Mouse (Mus musculus) kidney, embryonic 16.5 days (tissue): ENCODE measurements at regions not wholly inside any gene's neighbourhood (a gene's known extent, or its start where the extent isn't known, plus 50 kb on each side); places are given as distances from the start of the nearest gene placed in this dataset.
A peak's percentile ranks its signal among the peaks of the same experiment; 100 is the strongest.

Experiments
- ATAC-seq: fragments of 200-750 bp; cut with Nextera tagmentation; 2 replicates; pipeline ENCODE4 v1.8.0; 2017; ENCODE audit warnings: moderate TSS enrichment; ENCODE audit not compliant: low FRiP score, low TSS enrichment
- H3K27ac ChIP-seq: fragments of 300-500 bp; sonication (generic); 2 replicates; pipeline ENCODE4 v1.5.1; 2014; ENCODE audit warnings: low read length
- H3K27me3 ChIP-seq: fragments of 300-500 bp; sonication (generic); 2 replicates; pipeline ENCODE4 v1.6.1; 2014; ENCODE audit warnings: low read length, control low read depth, mixed read lengths; ENCODE audit not compliant: insufficient read depth
- H3K36me3 ChIP-seq: fragments of 300-500 bp; sonication (generic); 2 replicates; pipeline ENCODE4 v1.6.1; 2014; ENCODE audit warnings: low read length, control low read depth, mixed read lengths; ENCODE audit not compliant: insufficient read depth
- H3K4me1 ChIP-seq: fragments of 300-500 bp; sonication (generic); 2 replicates; pipeline ENCODE4 v1.6.1; 2014; ENCODE audit warnings: low read length, control low read depth, mixed read lengths; ENCODE audit not compliant: insufficient read depth
- H3K4me2 ChIP-seq: fragments of 300-500 bp; sonication (generic); replicated peaks from 2 replicates; pipeline ENCODE4 v1.6.1; 2014; ENCODE audit warnings: low read depth, low read length
- H3K4me3 ChIP-seq: fragments of 300-500 bp; sonication (generic); 2 replicates; pipeline ENCODE4 v1.5.1; 2014; ENCODE audit warnings: mild to moderate bottlenecking, low read length
- H3K9ac ChIP-seq: fragments of 300-500 bp; sonication (generic); replicated peaks from 2 replicates; pipeline ENCODE4 v1.6.1; 2014; ENCODE audit warnings: low read length
- H3K9me3 ChIP-seq: fragments of 300-500 bp; sonication (generic); 2 replicates; pipeline ENCODE4 v1.6.1; 2016; ENCODE audit warnings: low read length, control low read depth
- WGBS: fragments of 180-500 bp; shearing (Covaris S2); extraction: QIAGEN DNeasy Blood & Tissue Kit; methylation state at CpG from one replicate; pipeline ENCODE4 v1.1.7; 2014; 5-methylcytosine and 5-hydroxymethylcytosine counted together

DNA sequence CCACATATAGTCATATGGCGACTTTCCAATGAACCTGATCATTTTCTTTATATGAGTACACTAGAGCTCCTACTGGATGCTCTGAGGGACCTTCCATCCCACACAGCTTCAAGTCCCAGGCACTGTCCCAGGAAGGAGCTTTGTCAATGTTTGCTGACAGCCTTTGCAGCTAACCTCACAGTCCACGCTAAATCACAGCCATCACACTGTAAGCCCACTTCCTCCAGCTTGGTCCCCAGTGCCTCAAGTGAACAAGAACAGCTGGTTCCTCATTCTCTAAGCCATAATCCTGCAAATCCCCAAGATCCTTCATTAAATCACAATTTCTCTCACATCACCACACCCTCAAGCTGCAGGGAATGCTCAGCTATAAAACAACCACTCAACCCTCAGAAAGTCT, 222.6 kb downstream of the Clic5 start:
- Histone ChIP-seq H3K9me3 (peaks cover 2% of the 10 kb centered on the region; the same call in 1 of the 2 replicates), H3K36me3 (no peaks in the 10 kb centered on the region), H3K27me3 (no peaks in the 10 kb centered on the region), H3K4me1 (no peaks in the 10 kb centered on the region), H3K4me2 (no peak overlapping the region), H3K9ac (no peak overlapping the region), H3K27ac (no peak overlapping the region), H3K4me3 (no peak overlapping the region)
- no peak for ATAC-seq
- 77% methylated on average over 2 of the region's 2 CpGs for WGBS

DNA sequence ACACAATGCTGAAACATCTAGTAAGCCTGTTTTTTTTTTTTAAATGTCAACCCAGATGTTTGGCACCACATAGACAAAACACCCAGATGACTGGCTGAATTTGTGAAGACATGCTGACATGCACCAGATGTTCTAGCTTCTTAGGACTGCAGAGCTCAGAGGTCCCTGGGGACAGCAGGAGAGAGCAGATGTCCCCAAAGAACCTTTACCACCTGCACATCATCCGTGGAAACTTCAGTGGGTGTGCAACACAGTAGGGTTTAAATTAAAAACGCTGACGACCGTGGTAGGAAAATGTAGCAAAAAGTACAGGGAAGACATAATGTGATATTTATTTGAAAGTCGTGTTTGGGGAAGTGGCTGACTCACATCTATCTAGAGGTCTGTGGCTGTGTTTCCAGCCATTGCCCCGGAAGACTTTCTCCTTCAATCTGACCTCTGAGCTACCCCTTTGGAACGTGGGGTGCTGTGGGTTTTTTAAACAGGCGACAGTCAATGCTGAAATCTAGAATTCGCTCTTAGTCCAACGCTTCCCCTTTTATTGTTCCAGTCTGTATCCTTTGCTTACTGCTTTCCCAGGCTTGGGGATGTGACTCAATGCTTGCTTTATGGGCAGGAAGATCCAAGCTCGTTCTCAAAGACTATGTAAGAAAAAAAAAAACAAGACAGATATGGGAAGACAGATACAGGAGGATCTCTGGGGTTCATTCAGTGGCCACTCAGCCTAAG, 230.5 kb downstream of the Clic5 start:
- Histone ChIP-seq H3K9ac (no peak overlapping the region), H3K4me2 (no peak overlapping the region), H3K27me3 (no peaks in the 10 kb centered on the region), H3K27ac (no peak overlapping the region), H3K9me3 (peaks cover 6% of the 10 kb centered on the region; the same call in 1 of the 2 replicates), H3K4me3 (no peak overlapping the region), H3K36me3 (no peaks in the 10 kb centered on the region), H3K4me1 (no peaks in the 10 kb centered on the region)
- no peak for ATAC-seq
- 59% methylated on average over 11 of the region's 11 CpGs for WGBS

DNA sequence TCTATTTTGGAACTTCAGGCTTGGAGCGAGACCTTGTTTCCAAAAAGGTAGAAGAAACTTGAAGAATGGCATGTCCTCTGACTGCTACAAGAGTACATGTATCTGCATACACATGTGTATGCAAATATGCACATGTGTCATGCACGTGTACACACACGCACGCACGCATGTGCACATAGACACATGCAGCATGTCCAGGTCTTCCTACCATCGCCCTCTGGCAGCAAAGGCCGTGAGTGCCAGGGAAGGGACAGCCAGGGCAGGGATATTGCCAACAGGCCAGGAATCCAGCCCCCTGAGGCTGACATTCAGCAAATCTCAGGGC, 231.0 kb downstream of the Clic5 start:
- H3K36me3 ChIP-seq, result no peaks in the 10 kb centered on the region
- no peaks in the 10 kb centered on the region for H3K4me1 ChIP-seq
- H3K4me3 ChIP-seq, result no peak overlapping the region
- no peak for ATAC-seq
- H3K27ac ChIP-seq, result no peak overlapping the region
- H3K9me3 ChIP-seq, result peaks cover 6% of the 10 kb centered on the region; the same call in 1 of the 2 replicates
- no peak overlapping the region for H3K4me2 ChIP-seq
- H3K27me3 ChIP-seq, result no peaks in the 10 kb centered on the region
- H3K9ac ChIP-seq, result no peak overlapping the region
- WGBS, result 90% methylated on average over 7 of the region's 7 CpGs

DNA sequence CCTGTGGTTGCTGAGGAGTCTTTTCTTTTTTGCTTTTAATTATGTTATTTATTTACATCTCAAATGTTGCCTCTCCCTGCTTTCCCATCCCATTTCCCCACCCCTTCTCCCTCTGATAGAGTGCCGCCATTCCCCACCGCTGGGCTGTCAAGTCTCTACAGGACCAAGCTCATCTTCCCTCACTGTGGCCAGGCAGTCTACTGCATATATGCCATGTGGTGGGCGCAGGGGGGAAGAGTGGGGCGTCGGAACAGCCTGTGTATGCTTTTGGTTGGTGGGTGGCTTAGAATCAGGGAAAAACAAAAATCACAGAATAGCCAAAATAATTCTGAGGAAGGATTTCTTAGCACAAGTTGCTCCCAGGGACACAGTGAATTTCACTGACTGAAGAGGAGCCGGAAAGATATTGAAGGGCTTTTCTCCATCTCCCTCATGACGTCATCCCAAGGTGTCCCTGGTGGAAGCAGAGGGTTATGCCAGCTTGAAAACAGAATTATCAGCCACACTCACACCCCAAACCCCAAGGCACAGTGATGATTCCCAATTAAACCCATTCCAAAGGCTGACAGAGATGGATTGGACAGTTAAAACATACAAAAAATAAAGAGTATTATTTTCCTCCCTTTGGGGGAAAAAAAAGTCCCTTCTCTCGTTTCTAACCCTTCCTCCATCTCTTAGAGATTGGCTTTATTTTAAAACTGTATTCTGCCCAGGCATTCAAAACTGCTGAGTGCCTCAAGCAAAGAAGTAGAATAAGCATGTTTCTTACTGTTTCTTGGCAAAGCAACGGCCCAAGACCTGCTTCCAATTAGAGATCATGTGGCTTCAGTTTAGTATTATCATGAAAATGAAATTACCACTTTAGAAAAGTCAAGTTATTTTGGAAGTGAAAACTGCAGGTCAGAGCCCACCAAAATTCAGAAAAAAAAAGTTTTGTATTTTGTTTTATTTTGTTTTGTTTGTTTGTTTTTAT, 232.0 kb downstream of the Clic5 start:
- Histone ChIP-seq H3K27ac (no peak overlapping the region), H3K4me1 (no peaks in the 10 kb centered on the region), H3K36me3 (no peaks in the 10 kb centered on the region), H3K9me3 (peaks cover 6% of the 10 kb centered on the region; the same call in 1 of the 2 replicates), H3K9ac (no peak overlapping the region), H3K27me3 (no peaks in the 10 kb centered on the region), H3K4me3 (no peak overlapping the region), H3K4me2 (no peak overlapping the region)
- WGBS, result 77% methylated on average over 9 of the region's 9 CpGs
- no peak for ATAC-seq

DNA sequence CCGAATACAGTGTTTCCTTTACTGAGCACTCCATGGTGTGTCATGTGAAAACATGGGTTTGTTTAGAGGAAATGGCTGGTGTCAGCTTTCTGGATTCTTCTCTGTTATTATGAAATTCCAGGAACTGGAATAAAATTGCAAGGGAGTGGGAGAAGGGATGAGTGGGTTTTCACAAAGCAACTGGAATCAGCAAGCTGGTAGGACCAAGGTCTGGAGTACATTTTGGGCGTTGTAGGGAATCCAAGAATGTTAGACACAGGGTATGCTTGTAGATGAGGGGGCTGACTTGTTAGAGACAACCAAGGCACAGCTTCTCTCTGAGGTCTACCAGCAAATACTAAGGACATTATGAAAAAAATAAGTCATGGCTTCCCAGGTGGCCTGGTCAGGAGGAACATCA, 233.8 kb downstream of the Clic5 start:
- H3K36me3 ChIP-seq, result no peaks in the 10 kb centered on the region
- H3K9ac ChIP-seq, result no peak overlapping the region
- WGBS, result 72% methylated on average over 2 of the region's 2 CpGs
- no peak overlapping the region for H3K4me2 ChIP-seq
- H3K4me3 ChIP-seq, result no peak overlapping the region
- no peaks in the 10 kb centered on the region for H3K4me1 ChIP-seq
- H3K27ac ChIP-seq, result no peak overlapping the region
- H3K9me3 ChIP-seq, result no peaks in the 10 kb centered on the region
- H3K27me3 ChIP-seq, result no peaks in the 10 kb centered on the region
- no peak for ATAC-seq

DNA sequence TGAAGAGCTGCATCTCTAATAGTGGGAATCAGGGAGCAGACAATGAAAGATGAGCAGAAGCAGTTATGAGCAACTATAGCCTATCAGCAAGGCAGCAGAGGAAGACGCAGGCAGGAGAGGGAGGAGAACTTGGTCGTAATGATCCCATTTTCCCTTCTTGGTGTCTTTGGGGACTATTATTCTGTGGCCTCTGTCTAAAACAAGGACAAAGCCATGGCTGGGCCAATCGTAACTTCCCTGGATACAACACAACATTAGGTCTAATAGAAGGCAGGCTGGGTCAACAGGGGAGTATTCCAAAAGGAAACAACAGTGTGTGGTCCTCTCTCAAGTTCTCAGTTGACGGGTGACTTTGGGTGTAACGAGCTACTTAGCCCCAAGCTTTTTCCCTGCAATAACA, 234.5 kb downstream of the Clic5 start:
- Histone ChIP-seq H3K9me3 (no peaks in the 10 kb centered on the region), H3K36me3 (no peaks in the 10 kb centered on the region), H3K27ac (no peak overlapping the region), H3K4me2 (no peak overlapping the region), H3K4me1 (no peaks in the 10 kb centered on the region), H3K4me3 (no peak overlapping the region), H3K9ac (no peak overlapping the region), H3K27me3 (no peaks in the 10 kb centered on the region)
- 63% methylated on average over 5 of the region's 5 CpGs for WGBS
- ATAC-seq, result no peak

DNA sequence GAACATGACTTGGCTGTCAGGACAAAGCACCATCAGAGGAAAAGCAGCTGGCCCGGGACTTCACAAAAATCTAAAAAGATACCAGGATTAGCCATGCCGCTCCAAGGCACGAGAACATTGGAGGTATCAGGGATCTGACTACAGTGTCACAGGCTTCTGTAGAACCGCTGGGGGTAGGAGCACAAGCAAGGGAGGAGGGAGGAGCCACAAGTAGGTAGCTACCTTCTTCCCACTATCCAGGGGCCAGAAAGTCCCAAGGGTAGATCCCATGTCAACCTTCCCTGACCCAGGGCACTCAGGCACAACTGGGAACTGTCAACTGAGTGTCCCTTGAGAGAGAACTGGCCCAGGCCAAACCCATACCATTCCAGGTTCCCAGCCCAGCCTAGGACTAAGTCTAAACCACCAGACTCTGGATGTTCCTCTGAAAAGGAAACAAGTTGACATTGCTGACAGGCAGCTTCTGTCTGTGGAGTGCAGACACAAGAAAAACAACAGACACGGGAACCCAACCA, 235.1 kb downstream of the Clic5 start:
- Histone ChIP-seq H3K9me3 (no peaks in the 10 kb centered on the region), H3K36me3 (no peaks in the 10 kb centered on the region), H3K27me3 (no peaks in the 10 kb centered on the region), H3K4me2 (no peak overlapping the region), H3K9ac (no peak overlapping the region), H3K4me1 (no peaks in the 10 kb centered on the region), H3K4me3 (no peak overlapping the region), H3K27ac (no peak overlapping the region)
- no peak for ATAC-seq
- WGBS, result 78% methylated on average over 5 of the region's 5 CpGs

DNA sequence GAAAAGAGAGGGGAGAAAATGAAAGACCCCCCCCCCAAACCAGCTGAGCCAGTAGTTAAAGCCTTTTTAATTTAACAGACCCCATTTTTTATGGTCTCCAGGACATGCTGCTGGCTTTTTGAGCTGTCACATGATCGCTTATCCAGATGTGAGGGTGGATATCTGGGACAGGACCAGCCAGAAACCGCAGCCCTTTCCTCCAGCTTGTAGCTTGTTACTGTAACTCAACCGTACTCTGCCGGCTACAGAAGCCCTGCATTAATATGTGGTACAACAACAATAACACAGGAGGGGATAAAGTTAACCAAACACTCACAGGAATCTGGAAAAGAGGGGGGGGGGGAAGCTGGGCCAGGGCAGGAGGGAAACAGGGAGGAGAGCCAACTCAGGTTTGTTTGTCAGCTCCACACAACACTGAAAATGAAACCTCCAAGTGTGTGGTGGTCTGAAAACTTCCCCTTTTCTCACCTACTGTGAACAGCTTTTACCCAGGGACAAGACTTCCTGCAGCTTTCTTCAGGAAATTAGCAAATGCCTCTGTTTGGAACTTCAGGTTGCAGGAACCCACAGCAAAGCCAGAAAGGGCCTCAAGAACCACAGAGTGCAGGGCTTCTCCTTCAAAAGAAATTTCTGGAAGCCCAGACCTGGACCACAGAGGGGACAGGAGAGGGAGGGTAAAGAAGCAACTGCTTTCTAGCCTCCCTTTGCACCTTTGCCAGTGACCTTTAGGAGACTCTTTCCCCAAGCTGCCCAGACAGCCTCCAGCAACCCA, 244.3 kb downstream of the Clic5 start:
- WGBS, result 19% methylated on average over 4 of the region's 4 CpGs
- no peak overlapping the region for H3K9ac ChIP-seq
- H3K4me3 ChIP-seq, result no peak overlapping the region
- 0 out of 2 replicates have a peak, but pooled peaks cover 3% of the 10 kb centered on the region for H3K27me3 ChIP-seq
- H3K9me3 ChIP-seq, result no peaks in the 10 kb centered on the region
- ATAC-seq, result peak; percentile 23; the same call in 1 of the 2 replicates
- peaks cover 7% of the 10 kb centered on the region for H3K4me1 ChIP-seq
- no peak overlapping the region for H3K27ac ChIP-seq
- H3K4me2 ChIP-seq, result 0 out of 2 replicates have a peak overlapping the region, but pooled peaks have one; percentile 9
- no peaks in the 10 kb centered on the region for H3K36me3 ChIP-seq

DNA sequence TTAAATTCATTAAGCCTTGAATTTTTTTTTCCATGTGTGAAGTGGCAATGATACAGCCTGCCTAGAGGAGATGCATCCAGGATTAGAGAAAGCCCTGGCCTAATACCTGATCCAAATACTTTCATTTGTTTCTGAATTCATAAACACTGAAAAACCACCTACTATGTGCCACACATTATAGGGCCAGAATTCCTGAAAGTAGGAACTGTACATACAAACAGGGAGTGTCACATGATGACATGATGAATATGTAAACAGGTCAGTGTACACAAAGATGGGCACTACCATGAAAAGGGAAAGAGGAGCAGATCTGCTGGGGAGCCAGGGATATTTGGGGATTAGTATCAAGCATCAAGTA, 244.9 kb downstream of the Clic5 start:
- Histone ChIP-seq H3K4me3 (no peak overlapping the region), H3K9ac (no peak overlapping the region), H3K27me3 (0 out of 2 replicates have a peak, but pooled peaks cover 3% of the 10 kb centered on the region), H3K27ac (no peak overlapping the region), H3K9me3 (no peaks in the 10 kb centered on the region), H3K4me1 (peaks cover 7% of the 10 kb centered on the region), H3K4me2 (no peak overlapping the region), H3K36me3 (no peaks in the 10 kb centered on the region)
- no peak for ATAC-seq
